Mouse (Mus musculus) lung, adult 2 months (tissue): ENCODE data around the gene Ptn.

ENCODE experiments used
- CTCF ChIP-seq: fragments of 200-500 bp; IDR thresholded peaks from 2 replicates; pipeline ENCODE4 v1.5.1; 2011; ENCODE audit warnings: mild to moderate bottlenecking, low read length, control low read depth; ENCODE audit not compliant: insufficient read depth
- POLR2A ChIP-seq: fragments of 200-500 bp; IDR thresholded peaks from 2 replicates; pipeline ENCODE4 v1.6.1; 2011; ENCODE audit warnings: low read depth, mild to moderate bottlenecking, control low read depth, low read length, borderline replicate concordance; ENCODE audit errors: extremely low read depth

GRCm38 (mm10) chr6:36777039-36777438 is 33.0 kb downstream of the Ptn start:
- TF ChIP-seq CTCF (no peak), POLR2A (no peak)
